Mouse (Mus musculus) regulatory T cell (primary cell): ENCODE data around the gene Lpin2.

Experiments
- in situ Hi-C: fragments of 300-600 bp; cut with MboI, MseI; formaldehyde crosslinking; loops from one replicate; pipeline ENCODE4 v1.15.1; 2025; ENCODE audit warnings: high pct_unique_total_duplicates

Gene Lpin2

DNA sequence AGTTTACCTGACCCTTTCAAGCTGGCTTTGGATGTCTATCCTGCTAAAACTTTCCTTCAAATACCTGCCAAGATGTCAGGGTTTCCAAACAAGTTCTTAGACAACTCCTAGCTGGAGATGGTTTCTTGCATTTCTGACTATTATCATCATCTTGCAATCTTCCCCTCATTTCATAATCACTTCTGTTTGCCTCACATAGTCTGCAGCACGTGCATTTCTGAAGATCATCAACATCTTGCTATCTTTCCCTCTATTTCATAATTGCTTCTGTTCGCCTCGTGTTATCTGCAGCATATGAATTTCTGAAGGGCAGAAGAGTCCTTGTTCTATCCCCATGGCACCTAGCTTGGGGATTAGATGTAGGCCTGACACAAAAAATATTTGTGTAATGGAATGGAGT is 112.2 kb downstream of the Lpin2 start:
- in situ Hi-C loops, result no loop called here
